Mouse (Mus musculus): ENCODE data around the gene Arhgap45. TPM values are rescaled to one million over a fixed set of nuclear protein-coding genes. Genes with fewer than 3 reads are reported as not detected.

Gene Arhgap45
- polyA plus RNA-seq, 1 experiment from 2014 or later: 7.7 TPM

DNA sequence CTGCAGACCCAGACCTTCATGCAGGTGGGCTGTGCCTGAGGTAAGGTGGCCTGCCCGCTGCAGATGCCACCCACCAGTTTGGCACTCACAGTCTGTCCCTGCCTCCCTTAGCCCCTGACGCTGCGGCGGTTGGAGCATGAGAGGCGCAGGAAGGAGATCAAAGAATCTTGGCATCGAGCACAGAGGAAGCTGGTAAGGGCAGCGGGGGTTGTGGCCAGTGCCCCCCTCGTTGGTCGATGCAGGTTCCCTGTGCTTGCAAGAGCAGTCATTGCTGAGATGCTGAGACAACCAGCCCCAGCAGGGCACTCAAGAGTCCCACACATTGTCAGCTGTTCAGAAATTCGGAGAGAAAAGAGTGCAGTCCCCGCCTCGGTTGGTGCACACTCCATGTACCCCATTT is 5.7 kb downstream of the Arhgap45 start:
- Histone ChIP-seq H3K36me3 (ENCODE audit: control insufficient read depth, insufficient read depth, low read length) (peaks cover 3% of the 10 kb centered on the region; the same call in 1 of the 2 replicates), H3K4me2 (replicated peaks; ENCODE audit: low read depth, low read length) (no peak overlapping the region), H3K9me3 (ENCODE audit: control insufficient read depth, low read length) (no peaks in the 10 kb centered on the region), H3K4me1 (ENCODE audit: control insufficient read depth, insufficient read depth, low read length) (peaks cover 18% of the 10 kb centered on the region), H3K9ac (ENCODE audit: low read depth, low read length) (no peak overlapping the region), H3K4me3 (ENCODE audit: low read length) (no peak overlapping the region), H3K27me3 (ENCODE audit: control insufficient read depth, insufficient read depth, low read length) (no peaks in the 10 kb centered on the region), H3K27ac (ENCODE audit: low read depth, low read length) (no peak overlapping the region)
- WGBS: 90% methylated on average over 12 of the region's 12 CpGs
- ATAC-seq (ENCODE audit: low FRiP score, low TSS enrichment): no peak

DNA sequence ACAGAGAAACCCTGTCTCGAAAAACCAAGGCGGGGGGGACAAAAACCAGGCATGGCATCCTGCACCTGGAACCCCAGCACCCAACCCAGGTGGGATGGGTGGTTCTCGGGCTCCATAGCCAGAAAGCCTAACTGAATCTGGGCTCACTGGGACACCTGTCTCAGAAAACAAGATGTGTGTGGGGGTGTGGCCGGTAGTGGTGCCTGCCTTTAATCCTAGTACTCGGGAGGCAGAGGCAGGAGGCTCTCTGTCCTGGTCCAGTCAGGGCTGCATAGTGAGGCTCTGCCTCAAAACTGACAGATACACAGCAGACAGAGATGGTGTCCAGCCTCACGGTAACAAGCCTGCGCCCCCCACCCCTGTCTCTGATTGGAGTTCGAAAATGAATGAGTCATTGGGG is 6.4 kb downstream of the Arhgap45 start:
- H3K27me3 ChIP-seq (ENCODE audit: control insufficient read depth, insufficient read depth, low read length): no peaks in the 10 kb centered on the region
- WGBS: 93% methylated on average over 8 of the region's 8 CpGs
- no peak overlapping the region for H3K27ac ChIP-seq (ENCODE audit: low read depth, low read length)
- H3K36me3 ChIP-seq (ENCODE audit: control insufficient read depth, insufficient read depth, low read length): peaks cover 3% of the 10 kb centered on the region; the same call in 1 of the 2 replicates
- no peak overlapping the region for H3K9ac ChIP-seq (ENCODE audit: low read depth, low read length)
- no peaks in the 10 kb centered on the region for H3K9me3 ChIP-seq (ENCODE audit: control insufficient read depth, low read length)
- H3K4me1 ChIP-seq (ENCODE audit: control insufficient read depth, insufficient read depth, low read length): peaks cover 18% of the 10 kb centered on the region
- H3K4me3 ChIP-seq (ENCODE audit: low read length): no peak overlapping the region
- no peak for ATAC-seq (ENCODE audit: low FRiP score, low TSS enrichment)
- no peak overlapping the region for H3K4me2 ChIP-seq (replicated peaks; ENCODE audit: low read depth, low read length)

DNA sequence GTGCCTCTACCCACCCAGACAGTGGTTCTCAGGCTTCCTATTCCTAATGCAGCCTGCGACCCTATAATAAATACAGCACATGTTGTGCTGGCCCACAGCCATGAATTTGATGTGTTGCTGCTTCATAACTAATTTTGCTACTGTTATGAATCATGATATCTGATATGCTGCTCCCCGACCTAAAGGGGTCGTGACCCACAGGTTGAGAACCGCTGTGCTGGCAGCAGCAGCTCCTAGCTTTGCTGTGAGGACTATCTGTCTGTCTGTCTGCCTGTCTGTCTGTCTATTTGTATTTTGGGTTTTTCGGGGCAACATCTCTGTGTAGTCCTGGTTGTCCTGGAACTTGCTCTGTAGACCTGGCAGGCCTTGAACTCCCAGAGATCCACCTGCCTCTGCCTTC is 7.3 kb downstream of the Arhgap45 start:
- Histone ChIP-seq H3K9me3 (ENCODE audit: control insufficient read depth, low read length) (no peaks in the 10 kb centered on the region), H3K27ac (ENCODE audit: low read depth, low read length) (no peak overlapping the region), H3K4me2 (replicated peaks; ENCODE audit: low read depth, low read length) (no peak overlapping the region), H3K4me1 (ENCODE audit: control insufficient read depth, insufficient read depth, low read length) (peaks cover 15% of the 10 kb centered on the region), H3K27me3 (ENCODE audit: control insufficient read depth, insufficient read depth, low read length) (no peaks in the 10 kb centered on the region), H3K36me3 (ENCODE audit: control insufficient read depth, insufficient read depth, low read length) (peaks cover 3% of the 10 kb centered on the region; the same call in 1 of the 2 replicates), H3K9ac (ENCODE audit: low read depth, low read length) (no peak overlapping the region), H3K4me3 (ENCODE audit: low read length) (no peak overlapping the region)
- 86% methylated on average over 5 of the region's 5 CpGs for WGBS
- ATAC-seq (ENCODE audit: low FRiP score, low TSS enrichment): no peak

DNA sequence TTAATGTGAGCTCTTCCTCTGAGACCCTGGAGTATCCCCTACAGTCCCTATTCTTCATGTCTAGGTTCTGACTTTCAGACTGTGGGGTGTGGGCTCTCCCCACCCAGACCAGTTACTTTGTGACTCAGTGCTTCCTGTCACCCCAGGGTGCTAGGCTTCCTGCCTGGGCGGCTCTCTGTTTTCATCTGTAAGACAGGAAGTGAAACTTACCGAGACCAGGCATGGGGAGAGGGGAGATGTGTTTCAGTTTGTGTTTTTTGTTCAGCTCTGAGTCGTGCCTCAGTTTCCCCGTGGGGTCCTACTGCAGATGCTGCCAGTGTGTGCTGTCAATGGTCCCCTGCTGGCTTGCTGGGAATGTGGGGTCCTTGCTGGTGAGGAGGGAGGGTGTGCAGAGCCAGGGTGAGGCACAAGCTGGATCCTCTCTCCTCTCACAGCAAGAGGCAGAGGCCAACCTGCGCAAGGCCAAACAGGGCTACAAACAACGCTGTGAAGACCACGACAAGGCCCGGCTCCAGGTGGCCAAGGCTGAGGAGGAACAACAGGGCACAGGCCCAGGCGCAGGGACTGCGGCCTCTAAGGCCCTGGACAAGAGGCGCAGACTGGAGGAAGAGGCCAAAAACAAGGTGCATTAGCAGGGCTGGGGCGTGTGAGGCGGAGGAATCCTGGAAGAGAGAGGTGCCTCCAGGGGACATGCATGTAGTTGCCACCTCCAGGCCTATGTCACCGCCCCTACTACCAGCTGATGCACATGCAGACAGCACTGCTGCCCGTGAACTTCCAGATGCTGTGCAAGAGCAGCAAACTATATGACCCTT is 8.0 kb downstream of the Arhgap45 start:
- H3K9me3 ChIP-seq (ENCODE audit: control insufficient read depth, low read length): no peaks in the 10 kb centered on the region
- H3K27me3 ChIP-seq (ENCODE audit: control insufficient read depth, insufficient read depth, low read length): no peaks in the 10 kb centered on the region
- H3K4me3 ChIP-seq (ENCODE audit: low read length): no peak overlapping the region
- H3K4me1 ChIP-seq (ENCODE audit: control insufficient read depth, insufficient read depth, low read length): peaks cover 8% of the 10 kb centered on the region
- H3K4me2 ChIP-seq (replicated peaks; ENCODE audit: low read depth, low read length): no peak overlapping the region
- no peak for ATAC-seq (ENCODE audit: low FRiP score, low TSS enrichment)
- H3K36me3 ChIP-seq (ENCODE audit: control insufficient read depth, insufficient read depth, low read length): peaks cover 3% of the 10 kb centered on the region; the same call in 1 of the 2 replicates
- H3K9ac ChIP-seq (ENCODE audit: low read depth, low read length): no peak overlapping the region
- no peak overlapping the region for H3K27ac ChIP-seq (ENCODE audit: low read depth, low read length)
- 79% methylated on average over 15 of the region's 15 CpGs for WGBS

DNA sequence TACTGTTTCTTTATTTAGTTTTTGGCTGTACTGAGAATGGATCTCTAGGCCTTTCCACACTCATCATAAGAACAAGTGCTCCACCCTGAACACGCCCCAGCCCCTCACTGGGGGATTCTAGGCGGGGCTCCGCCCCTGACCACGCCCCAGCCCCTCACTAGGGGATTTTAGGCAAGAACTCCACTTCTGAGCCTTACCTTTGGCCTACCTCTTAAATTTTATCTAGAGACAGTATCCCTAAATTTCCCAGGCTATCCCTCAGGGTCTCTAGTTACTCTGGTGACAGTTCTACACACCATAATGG is 8.5 kb downstream of the Arhgap45 start:
- no peak for ATAC-seq (ENCODE audit: low FRiP score, low TSS enrichment)
- Histone ChIP-seq H3K9ac (ENCODE audit: low read depth, low read length) (no peak overlapping the region), H3K27me3 (ENCODE audit: control insufficient read depth, insufficient read depth, low read length) (no peaks in the 10 kb centered on the region), H3K27ac (ENCODE audit: low read depth, low read length) (no peak overlapping the region), H3K4me2 (replicated peaks; ENCODE audit: low read depth, low read length) (no peak overlapping the region), H3K9me3 (ENCODE audit: control insufficient read depth, low read length) (no peaks in the 10 kb centered on the region), H3K4me1 (ENCODE audit: control insufficient read depth, insufficient read depth, low read length) (peaks cover 3% of the 10 kb centered on the region; the same call in 1 of the 2 replicates), H3K36me3 (ENCODE audit: control insufficient read depth, insufficient read depth, low read length) (peaks cover 3% of the 10 kb centered on the region; the same call in 1 of the 2 replicates), H3K4me3 (ENCODE audit: low read length) (no peak overlapping the region)
- WGBS: 71% methylated on average over 4 of the region's 4 CpGs

DNA sequence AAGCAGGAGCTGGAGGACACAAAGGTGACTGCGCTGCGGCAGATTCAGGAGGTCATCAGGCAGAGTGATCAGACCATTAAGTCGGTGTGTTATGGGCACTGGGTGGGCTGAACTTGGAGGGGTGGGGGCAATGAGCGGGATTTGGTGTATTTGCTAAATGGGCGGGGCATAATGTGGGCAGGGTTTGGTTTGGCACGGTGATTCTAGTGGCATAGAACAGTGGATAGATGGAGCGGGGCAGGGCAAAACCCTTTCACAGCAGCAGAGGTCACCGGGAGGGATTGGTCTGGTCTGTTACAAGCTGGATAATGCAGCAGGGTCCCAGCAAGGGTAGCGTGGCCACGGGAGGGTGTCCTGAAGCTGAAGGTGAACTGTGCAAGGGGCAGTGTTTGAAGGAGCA is 9.0 kb downstream of the Arhgap45 start:
- Histone ChIP-seq H3K4me2 (replicated peaks; ENCODE audit: low read depth, low read length) (no peak overlapping the region), H3K36me3 (ENCODE audit: control insufficient read depth, insufficient read depth, low read length) (peaks cover 3% of the 10 kb centered on the region; the same call in 1 of the 2 replicates), H3K27me3 (ENCODE audit: control insufficient read depth, insufficient read depth, low read length) (no peaks in the 10 kb centered on the region), H3K27ac (ENCODE audit: low read depth, low read length) (no peak overlapping the region), H3K9me3 (ENCODE audit: control insufficient read depth, low read length) (no peaks in the 10 kb centered on the region), H3K4me3 (ENCODE audit: low read length) (no peak overlapping the region), H3K9ac (ENCODE audit: low read depth, low read length) (no peak overlapping the region), H3K4me1 (ENCODE audit: control insufficient read depth, insufficient read depth, low read length) (no peaks in the 10 kb centered on the region)
- ATAC-seq (ENCODE audit: low FRiP score, low TSS enrichment): no peak
- 74% methylated on average over 10 of the region's 10 CpGs for WGBS

DNA sequence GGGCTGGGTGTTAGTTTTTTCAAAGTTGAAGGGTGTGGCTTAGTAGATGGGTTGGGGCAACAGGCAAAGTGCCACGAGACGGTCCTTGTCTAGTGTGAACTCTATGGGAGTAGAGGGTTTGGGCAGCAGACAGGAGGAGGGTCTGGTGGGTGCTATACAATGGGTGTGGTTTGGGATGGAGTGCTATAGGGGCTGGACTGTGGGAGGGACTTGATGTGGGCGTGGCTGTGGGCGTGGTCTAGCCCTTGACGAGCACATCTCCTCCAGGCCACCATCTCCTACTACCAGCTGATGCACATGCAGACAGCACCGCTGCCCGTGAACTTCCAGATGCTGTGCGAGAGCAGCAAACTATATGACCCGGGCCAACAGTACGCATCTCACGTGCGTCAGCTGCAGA is 9.4 kb downstream of the Arhgap45 start:
- H3K27ac ChIP-seq (ENCODE audit: low read depth, low read length): no peak overlapping the region
- peaks cover 3% of the 10 kb centered on the region; the same call in 1 of the 2 replicates for H3K36me3 ChIP-seq (ENCODE audit: control insufficient read depth, insufficient read depth, low read length)
- WGBS: 54% methylated on average over 12 of the region's 12 CpGs
- no peak overlapping the region for H3K9ac ChIP-seq (ENCODE audit: low read depth, low read length)
- H3K9me3 ChIP-seq (ENCODE audit: control insufficient read depth, low read length): no peaks in the 10 kb centered on the region
- H3K4me1 ChIP-seq (ENCODE audit: control insufficient read depth, insufficient read depth, low read length): no peaks in the 10 kb centered on the region
- H3K4me2 ChIP-seq (replicated peaks; ENCODE audit: low read depth, low read length): no peak overlapping the region
- H3K27me3 ChIP-seq (ENCODE audit: control insufficient read depth, insufficient read depth, low read length): no peaks in the 10 kb centered on the region
- no peak overlapping the region for H3K4me3 ChIP-seq (ENCODE audit: low read length)
- ATAC-seq (ENCODE audit: low FRiP score, low TSS enrichment): no peak

DNA sequence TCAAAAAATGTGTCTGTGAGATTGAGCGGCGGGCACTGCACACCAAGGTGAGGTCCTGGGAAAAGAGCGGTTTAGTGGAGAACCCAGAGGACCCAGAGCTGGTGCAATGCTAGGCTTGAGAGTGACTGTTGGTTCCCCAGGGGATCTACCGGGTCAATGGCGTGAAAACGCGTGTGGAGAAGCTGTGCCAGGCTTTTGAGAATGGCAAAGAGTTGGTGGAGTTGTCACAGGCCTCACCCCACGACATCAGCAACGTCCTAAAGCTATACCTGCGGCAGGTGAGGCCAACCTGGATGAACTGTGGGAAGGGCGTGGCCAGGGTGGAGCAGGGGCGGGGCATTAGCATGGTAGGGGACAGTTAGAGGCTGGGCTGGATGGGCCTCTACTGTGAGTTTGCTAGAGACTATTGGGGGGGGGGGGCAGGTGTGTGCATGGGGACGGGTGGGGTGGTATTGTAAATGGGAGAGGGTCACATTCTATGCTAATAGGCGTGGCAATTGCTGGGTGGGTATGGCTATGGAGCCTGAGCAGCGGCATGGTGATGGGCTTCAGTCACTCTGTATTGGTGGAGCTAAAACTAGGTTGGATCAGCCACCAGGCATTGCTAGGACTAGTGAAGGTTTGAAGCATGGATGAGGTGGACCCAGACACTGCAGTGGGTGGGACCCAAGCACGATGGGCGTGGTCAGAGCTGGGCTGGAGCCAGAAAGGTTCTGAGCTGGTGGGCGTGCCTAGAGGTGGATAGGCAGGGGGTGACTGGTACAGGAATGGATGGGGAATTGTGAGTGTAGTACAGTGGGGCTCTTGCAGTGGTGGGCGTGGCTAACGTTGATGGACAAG is 11.4 kb downstream of the Arhgap45 start:
- Histone ChIP-seq H3K27me3 (ENCODE audit: control insufficient read depth, insufficient read depth, low read length) (no peaks in the 10 kb centered on the region), H3K9me3 (ENCODE audit: control insufficient read depth, low read length) (no peaks in the 10 kb centered on the region), H3K36me3 (ENCODE audit: control insufficient read depth, insufficient read depth, low read length) (peaks cover 3% of the 10 kb centered on the region; the same call in 1 of the 2 replicates), H3K4me2 (replicated peaks; ENCODE audit: low read depth, low read length) (no peak overlapping the region), H3K4me1 (ENCODE audit: control insufficient read depth, insufficient read depth, low read length) (no peaks in the 10 kb centered on the region), H3K27ac (ENCODE audit: low read depth, low read length) (no peak overlapping the region), H3K9ac (ENCODE audit: low read depth, low read length) (no peak overlapping the region), H3K4me3 (ENCODE audit: low read length) (no peak overlapping the region)
- WGBS: 75% methylated on average over 20 of the region's 20 CpGs
- peak; percentile 29; the same call in 1 of the 2 replicates for ATAC-seq (ENCODE audit: low FRiP score, low TSS enrichment)

DNA sequence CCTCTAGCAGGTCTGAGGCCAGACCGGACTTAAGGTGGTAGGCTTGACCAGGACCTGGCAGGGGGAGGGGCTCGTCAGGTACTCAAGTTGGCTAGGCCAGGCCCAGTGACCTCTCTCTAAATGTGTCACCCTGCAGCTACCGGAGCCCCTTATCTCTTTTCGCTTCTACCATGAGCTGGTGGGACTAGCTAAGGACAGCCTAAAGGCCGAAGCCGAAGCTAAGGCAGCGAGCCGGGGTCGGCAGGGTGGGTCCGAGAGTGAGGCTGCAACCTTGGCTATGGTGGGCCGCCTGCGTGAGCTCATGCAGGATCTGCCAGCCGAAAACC is 12.0 kb downstream of the Arhgap45 start:
- WGBS: 92% methylated on average over 13 of the region's 13 CpGs
- no peak overlapping the region for H3K27ac ChIP-seq (ENCODE audit: low read depth, low read length)
- H3K36me3 ChIP-seq (ENCODE audit: control insufficient read depth, insufficient read depth, low read length): peaks cover 3% of the 10 kb centered on the region; the same call in 1 of the 2 replicates
- H3K4me3 ChIP-seq (ENCODE audit: low read length): no peak overlapping the region
- H3K4me1 ChIP-seq (ENCODE audit: control insufficient read depth, insufficient read depth, low read length): 0 out of 2 replicates have a peak, but pooled peaks cover 3% of the 10 kb centered on the region
- no peak overlapping the region for H3K9ac ChIP-seq (ENCODE audit: low read depth, low read length)
- H3K9me3 ChIP-seq (ENCODE audit: control insufficient read depth, low read length): no peaks in the 10 kb centered on the region
- ATAC-seq (ENCODE audit: low FRiP score, low TSS enrichment): no peak
- no peak overlapping the region for H3K4me2 ChIP-seq (replicated peaks; ENCODE audit: low read depth, low read length)
- H3K27me3 ChIP-seq (ENCODE audit: control insufficient read depth, insufficient read depth, low read length): no peaks in the 10 kb centered on the region

All from kidney, embryonic 14.5 days (tissue).